Comparison of ENCODE assay signal across 8 mouse cellular contexts in the genomic region with DNA sequence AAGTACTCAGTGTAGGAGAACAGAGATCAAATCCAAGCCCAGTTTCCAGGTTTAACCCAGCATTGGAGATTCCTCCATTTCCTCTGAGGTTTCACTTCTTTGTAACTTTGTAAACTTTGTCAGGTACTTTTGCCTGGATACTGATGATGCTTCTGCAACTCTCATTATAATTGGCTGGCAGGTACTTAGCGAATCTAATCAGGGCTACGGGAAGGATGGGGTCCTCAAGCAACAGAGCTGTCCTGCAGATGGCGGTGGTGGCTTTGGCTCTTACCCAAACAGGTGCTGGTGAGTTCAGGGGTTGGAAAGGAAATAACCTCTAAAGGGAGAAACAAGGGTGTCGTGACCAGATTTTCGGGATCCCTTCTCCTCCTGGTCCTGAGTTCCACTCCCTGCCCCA. TPM values are rescaled to one million over a fixed set of nuclear protein-coding genes. Genes with fewer than 3 reads are reported as not detected.
A peak's percentile ranks its signal among the peaks of the same experiment; 100 is the strongest.
DNase-seq lines count a peak whose midpoint lies in the region; ATAC-seq lines count a peak whose summit lies in the region.

No protein-coding gene starts in this region.

- peak; percentile 67 for ATAC-seq in megakaryocyte, adult 5-6 weeks (ENCODE audit: poor library complexity, severe bottlenecking)

- peak; percentile 20 to 33 for DNase-seq in adrenal gland, adult 18-20 months (ENCODE audit: low spot score in 2 of 2)
- DNase-seq in adrenal gland, postnatal 4 days (ENCODE audit: low spot score in 2 of 2), result no peak
- peak; percentile 15 for DNase-seq in urinary bladder, postnatal 25 days (ENCODE audit: low spot score)
- DNase-seq in urinary bladder, postnatal 10 days (ENCODE audit: low spot score), result no peak
- peak; percentile 13 to 31 for DNase-seq in frontal cortex, postnatal 14 days (ENCODE audit: low spot score in 2 of 2)
- peak; percentile 22 to 36 for DNase-seq in kidney, postnatal 4 days
- DNase-seq in testis, postnatal 10 days (ENCODE audit: low spot score), result peak; percentile 50

RNA-seq across cellular contexts. Expression of a gene that starts 9.6 kb away (rescaled TPM):
- not detected for total RNA-seq in adrenal gland, adult 18-20 months (2021)
- total RNA-seq in adrenal gland, postnatal 4 days (2021), result not detected
- not detected in 2 replicates for total RNA-seq in megakaryocyte, adult 5-6 weeks (2015)
- total RNA-seq in megakaryocyte, adult 5-6 weeks (2017), result not detected in 2 replicates

RNA-seq across cellular contexts. Expression of a gene that starts 16.8 kb away (rescaled TPM):
- total RNA-seq in adrenal gland, adult 18-20 months (2021), result not detected
- total RNA-seq in adrenal gland, postnatal 4 days (2021), result not detected
- not detected in 2 replicates for total RNA-seq in megakaryocyte, adult 5-6 weeks (2015)
- not detected in 2 replicates for total RNA-seq in megakaryocyte, adult 5-6 weeks (2017)

RNA-seq across cellular contexts. Expression of a gene that starts 23.3 kb away (rescaled TPM):
- 1 to 10 TPM; 5.1 to 8.1 TPM for total RNA-seq in adrenal gland, adult 18-20 months (2021)
- total RNA-seq in adrenal gland, postnatal 4 days (2021), result 1 to 10 TPM; 4.3 to 5.6 TPM
- 17.4 and 20.9 TPM in 2 replicates for total RNA-seq in megakaryocyte, adult 5-6 weeks (2015)
- 42.3 and 45.1 TPM in 2 replicates for total RNA-seq in megakaryocyte, adult 5-6 weeks (2017)

RNA-seq across cellular contexts. Expression of a gene that starts 26.8 kb away (rescaled TPM):
- total RNA-seq in adrenal gland, adult 18-20 months (2021), result not detected
- total RNA-seq in adrenal gland, postnatal 4 days (2021), result not detected
- not detected in 2 replicates for total RNA-seq in megakaryocyte, adult 5-6 weeks (2015)
- total RNA-seq in megakaryocyte, adult 5-6 weeks (2017), result not detected in 2 replicates

RNA-seq across cellular contexts. Expression of a gene that starts 33.8 kb away (rescaled TPM):
- not detected for total RNA-seq in adrenal gland, adult 18-20 months (2021)
- total RNA-seq in adrenal gland, postnatal 4 days (2021), result not detected
- not detected in 2 replicates for total RNA-seq in megakaryocyte, adult 5-6 weeks (2015)
- 0.04 TPM in 1 of 2 replicates, not detected in the other for total RNA-seq in megakaryocyte, adult 5-6 weeks (2017)

Comparison
In these comparisons a context has a peak if more than half of its experiments do, and no peak if none do; other contexts are left out.
1. DNase-seq: peak in adrenal gland, adult 18-20 months (2 of 2), urinary bladder, postnatal 25 days (single experiment), frontal cortex, postnatal 14 days (2 of 2), kidney, postnatal 4 days (2 of 2) and testis, postnatal 10 days (single experiment); none in adrenal gland, postnatal 4 days (0 of 2) and urinary bladder, postnatal 10 days (single experiment).